Mouse (Mus musculus): Measurements from ENCODE around the gene Hnrnpdl. TPM values are rescaled to one million over a fixed set of nuclear protein-coding genes. Genes with fewer than 3 reads are reported as not detected.

The Hnrnpdl gene
- polyA plus RNA-seq (2016; fragmentation: Nextera tagmentation; extraction: Ambion mirVana) = 214 and 235 TPM in 2 replicates

DNA sequence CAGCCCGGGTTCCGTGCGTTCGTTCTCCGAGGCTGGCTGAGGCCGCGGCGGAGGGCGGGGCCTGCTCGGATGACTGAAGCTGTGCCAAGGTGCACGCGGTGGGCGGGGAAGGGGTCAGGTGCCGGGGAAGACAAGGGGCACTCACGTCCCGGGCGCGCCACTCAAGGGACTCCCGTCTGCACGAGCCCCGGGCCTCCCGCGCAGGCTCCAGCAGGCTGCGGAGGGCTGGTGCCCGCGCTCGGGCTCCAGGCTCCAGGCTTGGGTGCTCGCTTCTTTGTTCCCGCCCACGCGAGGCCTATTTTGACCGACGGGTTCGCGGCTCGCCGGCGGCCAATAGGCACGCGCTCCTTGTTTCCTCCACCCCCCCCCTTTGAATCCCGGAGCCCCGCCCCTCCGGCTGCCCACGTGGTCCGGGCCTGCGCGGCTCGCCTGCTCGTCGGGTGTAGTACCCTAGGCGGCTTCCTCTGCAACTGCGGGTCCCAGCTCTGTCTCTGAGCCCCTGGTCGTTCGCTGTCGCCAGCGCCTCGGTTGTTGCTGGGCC lies at the start of gene Hnrnpdl, which contains the start of gene Enoph1:
Gene Hnrnpdl (minus strand): TSS at position 63 of the 541 bp plus-strand sequence.
Gene Enoph1 (plus strand): TSS at position 384 of the 541 bp plus-strand sequence.
- H3K9me3 ChIP-seq = no peaks in the 10 kb centered on the region
- peaks cover 37% of the 10 kb centered on the region for H3K4me1 ChIP-seq
- H3K4me3 ChIP-seq = peak within 1 kb of the TSS; percentile 82
- H3K27ac ChIP-seq (replicated peaks) = peak within 1 kb of the TSS; percentile 99
- WGBS = under 1% methylated on average over 57 of the region's 57 CpGs
- DNase-seq (ENCODE audit: low spot score) = peak; percentile 99
- H3K36me3 ChIP-seq (replicated peaks) = peaks cover 48% of the 10 kb centered on the region
- H3K27me3 ChIP-seq (replicated peaks; ENCODE audit: low read depth, poor library complexity, severe bottlenecking) = no peaks in the 10 kb centered on the region

DNA sequence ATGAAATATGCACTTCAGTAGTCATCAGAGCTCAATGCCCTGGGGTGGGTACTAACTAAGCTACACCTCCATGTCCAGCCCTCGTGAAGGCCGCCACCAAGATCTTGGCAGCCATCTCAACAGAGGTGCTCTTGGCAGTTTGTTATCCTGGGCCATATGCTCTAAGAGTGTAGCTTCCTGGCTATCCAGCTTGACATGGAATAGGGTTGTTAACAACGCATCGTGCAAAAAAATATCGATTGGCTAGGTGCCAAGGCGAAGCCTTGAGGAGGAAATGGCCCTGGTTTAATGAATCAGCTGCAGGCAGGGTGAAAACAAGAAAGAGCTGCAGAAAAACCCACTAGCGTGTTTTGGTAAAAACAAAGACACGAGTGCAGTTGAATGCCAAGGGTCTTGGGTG lies 45.6 kb upstream of the Hnrnpdl start:
- Histone ChIP-seq H3K27ac (replicated peaks) (no peak overlapping the region), H3K36me3 (replicated peaks) (no peaks in the 10 kb centered on the region), H3K4me3 (no peak overlapping the region), H3K27me3 (replicated peaks; ENCODE audit: low read depth, poor library complexity, severe bottlenecking) (0 out of 2 replicates have a peak, but pooled peaks cover 3% of the 10 kb centered on the region), H3K4me1 (no peaks in the 10 kb centered on the region), H3K9me3 (no peaks in the 10 kb centered on the region)
- 89% methylated on average over 8 of the region's 8 CpGs for WGBS
- no peak for DNase-seq (ENCODE audit: low spot score)

DNA sequence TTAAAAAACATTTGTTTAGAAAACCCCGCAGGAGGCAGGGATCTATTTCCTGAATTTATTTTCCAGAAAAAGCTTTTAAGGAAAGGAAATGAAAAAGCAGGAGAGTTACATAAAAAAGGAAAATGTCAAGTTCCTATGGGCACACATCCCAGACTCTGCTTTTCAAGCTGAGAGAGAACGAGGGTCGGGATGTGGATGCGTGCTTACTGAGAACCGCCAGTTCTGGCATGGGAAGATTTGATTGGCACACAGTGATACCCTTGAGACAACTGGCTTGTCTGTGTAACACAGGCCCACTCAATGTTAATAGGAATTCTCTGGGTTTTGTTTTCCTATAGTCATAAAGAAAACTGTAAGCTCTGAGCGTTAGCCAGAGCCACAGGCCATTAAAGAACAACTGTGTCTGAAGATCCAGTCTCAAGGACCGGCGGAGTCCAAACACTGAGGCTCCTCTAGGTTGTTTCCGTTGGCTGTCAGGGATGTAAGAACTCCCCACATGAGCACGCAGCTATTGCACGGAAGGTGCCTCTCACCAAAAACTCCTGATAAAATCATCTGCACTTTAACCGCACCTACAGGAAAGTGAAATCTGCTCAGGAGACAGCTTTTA lies 44.6 kb upstream of the Hnrnpdl start:
- H3K4me1 ChIP-seq = peaks cover 7% of the 10 kb centered on the region

DNA sequence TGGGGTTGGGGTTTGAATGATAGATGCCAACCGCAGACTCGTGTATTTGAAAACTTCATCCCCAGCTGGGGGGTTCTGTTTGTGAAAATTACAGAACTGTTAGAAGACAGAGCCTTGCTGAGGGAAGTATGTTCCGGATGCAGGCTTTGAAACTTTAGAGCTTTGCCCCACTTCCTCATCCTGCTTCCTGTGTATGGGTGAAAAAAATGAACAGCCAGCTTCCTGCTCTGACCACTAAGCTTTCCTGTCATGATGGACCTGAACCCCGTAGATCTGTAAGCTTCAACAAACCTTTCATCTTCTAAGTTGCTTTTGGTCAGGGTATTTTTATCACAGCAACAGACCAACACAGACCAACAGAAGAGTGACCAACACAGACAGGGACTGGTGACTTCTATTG lies 42.5 kb upstream of the Hnrnpdl start:
- WGBS = 90% methylated on average over 4 of the region's 4 CpGs
- no peak for DNase-seq (ENCODE audit: low spot score)
- Histone ChIP-seq H3K4me3 (no peak overlapping the region), H3K36me3 (replicated peaks) (no peaks in the 10 kb centered on the region), H3K9me3 (no peaks in the 10 kb centered on the region), H3K27ac (replicated peaks) (no peak overlapping the region), H3K4me1 (peaks cover 19% of the 10 kb centered on the region), H3K27me3 (replicated peaks; ENCODE audit: low read depth, poor library complexity, severe bottlenecking) (0 out of 2 replicates have a peak, but pooled peaks cover 5% of the 10 kb centered on the region)

More for the DNA sequence above, 44.6 kb upstream of the Hnrnpdl start:
- Histone ChIP-seq H3K9me3 (no peaks in the 10 kb centered on the region), H3K27me3 (replicated peaks; ENCODE audit: low read depth, poor library complexity, severe bottlenecking) (0 out of 2 replicates have a peak, but pooled peaks cover 5% of the 10 kb centered on the region), H3K27ac (replicated peaks) (no peak overlapping the region), H3K4me3 (no peak overlapping the region), H3K36me3 (replicated peaks) (no peaks in the 10 kb centered on the region)
- DNase-seq (ENCODE audit: low spot score) = no peak
- WGBS = 81% methylated on average over 12 of the region's 12 CpGs

DNA sequence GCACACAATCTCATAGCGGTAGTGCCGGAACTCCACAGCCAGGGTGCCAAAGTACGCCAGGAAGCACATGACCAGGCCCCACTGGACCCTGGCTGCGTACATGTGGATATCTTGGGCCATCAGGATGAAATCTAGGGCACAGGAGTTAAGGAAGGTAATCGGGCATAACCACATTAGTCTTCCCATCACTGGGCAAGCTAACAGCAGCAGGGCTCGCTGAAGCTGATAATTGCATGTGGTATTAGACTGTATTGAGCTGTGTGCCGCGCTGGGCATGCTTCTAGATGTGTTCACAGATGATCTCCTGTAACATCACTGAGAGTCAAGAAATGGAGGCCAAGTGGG lies 40.4 kb upstream of the Hnrnpdl start:
- peak overlapping the region; percentile 55; the same call in 1 of the 2 replicates for H3K4me3 ChIP-seq
- 0 out of 2 replicates have a peak, but pooled peaks cover 5% of the 10 kb centered on the region for H3K27me3 ChIP-seq (replicated peaks; ENCODE audit: low read depth, poor library complexity, severe bottlenecking)
- 81% methylated on average over 8 of the region's 8 CpGs for WGBS
- H3K36me3 ChIP-seq (replicated peaks) = 0 out of 2 replicates have a peak, but pooled peaks cover 2% of the 10 kb centered on the region
- H3K27ac ChIP-seq (replicated peaks) = no peak overlapping the region
- DNase-seq (ENCODE audit: low spot score) = no peak
- H3K4me1 ChIP-seq = peaks cover 19% of the 10 kb centered on the region
- no peaks in the 10 kb centered on the region for H3K9me3 ChIP-seq

DNA sequence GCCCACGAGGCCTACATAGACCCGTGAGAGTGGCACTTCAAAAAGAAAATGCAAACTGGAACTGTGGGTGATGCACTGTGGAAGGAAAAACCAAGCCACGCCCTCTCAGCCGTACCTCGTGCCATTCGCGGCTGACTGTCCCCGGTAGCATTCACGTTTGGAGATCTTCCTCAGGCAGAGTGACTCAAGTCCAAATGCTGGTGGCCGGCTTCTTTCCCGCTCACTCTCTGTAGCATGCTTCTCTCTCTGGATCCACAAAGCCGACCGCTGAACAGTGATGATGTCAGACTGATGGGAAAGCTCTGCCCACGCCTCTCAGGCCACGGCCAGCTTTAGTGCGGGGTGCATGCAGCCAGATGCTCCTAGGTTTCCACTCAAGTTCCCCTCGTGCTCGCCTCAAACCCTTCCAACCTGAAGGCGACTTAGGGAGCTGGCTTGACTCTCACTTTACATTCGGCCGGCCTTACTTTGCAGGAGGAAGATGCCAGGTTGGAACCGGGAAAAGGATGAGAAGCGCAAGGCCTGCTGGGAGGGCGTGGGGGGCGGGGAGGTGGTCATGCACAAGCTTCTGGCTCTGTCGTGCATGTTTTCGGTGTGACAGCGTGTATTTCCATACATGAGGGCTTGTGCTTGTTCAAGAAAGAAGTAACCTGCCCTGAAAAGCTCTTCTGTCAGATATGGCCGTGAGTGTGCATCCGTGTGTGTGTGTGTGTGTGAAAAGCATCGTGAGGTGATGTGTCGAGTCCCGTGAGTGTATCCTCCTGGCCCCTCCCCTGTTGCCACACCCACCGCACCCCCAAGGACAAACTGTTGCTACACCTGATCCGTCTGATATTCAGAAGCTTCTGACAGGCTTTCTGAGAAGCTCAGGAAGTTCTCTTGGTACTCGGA lies 39.8 kb upstream of the Hnrnpdl start:
- peak; percentile 51 for DNase-seq (ENCODE audit: low spot score)
- 0 out of 2 replicates have a peak, but pooled peaks cover 5% of the 10 kb centered on the region for H3K27me3 ChIP-seq (replicated peaks; ENCODE audit: low read depth, poor library complexity, severe bottlenecking)
- 0 out of 2 replicates have a peak, but pooled peaks cover 2% of the 10 kb centered on the region for H3K36me3 ChIP-seq (replicated peaks)
- no peaks in the 10 kb centered on the region for H3K9me3 ChIP-seq
- H3K4me1 ChIP-seq = peaks cover 19% of the 10 kb centered on the region
- H3K27ac ChIP-seq (replicated peaks) = peak overlapping the region; percentile 68
- H3K4me3 ChIP-seq = peak overlapping the region; percentile 55
- 28% methylated on average over 36 of the region's 36 CpGs for whole genome bisulfite sequencing

DNA sequence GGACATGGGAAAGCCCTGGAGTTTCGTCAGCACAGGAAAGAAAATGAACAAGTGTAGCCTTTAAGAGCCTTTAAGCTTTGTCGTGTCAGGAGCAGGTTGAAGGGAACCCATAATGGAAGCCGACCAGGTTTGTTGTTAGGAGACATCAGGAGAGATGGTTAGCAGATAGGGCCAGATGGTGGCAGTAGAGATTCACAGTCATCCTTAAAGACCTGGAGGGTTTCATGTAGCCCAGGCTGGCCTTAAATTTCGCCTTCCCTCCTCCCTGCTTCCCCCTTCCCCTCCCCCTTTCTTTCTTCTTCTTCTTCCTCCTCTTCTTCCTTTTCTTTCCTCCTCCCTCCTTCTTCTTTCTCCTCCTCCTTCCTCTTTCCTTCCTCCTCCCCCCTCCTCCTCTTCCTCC lies 35.1 kb upstream of the Hnrnpdl start:
- 61% methylated on average over 4 of the region's 4 CpGs for WGBS
- Histone ChIP-seq H3K36me3 (replicated peaks) (peaks cover 34% of the 10 kb centered on the region), H3K4me3 (no peak overlapping the region), H3K9me3 (no peaks in the 10 kb centered on the region), H3K4me1 (peaks cover 17% of the 10 kb centered on the region), H3K27ac (replicated peaks) (no peak overlapping the region), H3K27me3 (replicated peaks; ENCODE audit: low read depth, poor library complexity, severe bottlenecking) (no peaks in the 10 kb centered on the region)
- DNase-seq (ENCODE audit: low spot score) = no peak

DNA sequence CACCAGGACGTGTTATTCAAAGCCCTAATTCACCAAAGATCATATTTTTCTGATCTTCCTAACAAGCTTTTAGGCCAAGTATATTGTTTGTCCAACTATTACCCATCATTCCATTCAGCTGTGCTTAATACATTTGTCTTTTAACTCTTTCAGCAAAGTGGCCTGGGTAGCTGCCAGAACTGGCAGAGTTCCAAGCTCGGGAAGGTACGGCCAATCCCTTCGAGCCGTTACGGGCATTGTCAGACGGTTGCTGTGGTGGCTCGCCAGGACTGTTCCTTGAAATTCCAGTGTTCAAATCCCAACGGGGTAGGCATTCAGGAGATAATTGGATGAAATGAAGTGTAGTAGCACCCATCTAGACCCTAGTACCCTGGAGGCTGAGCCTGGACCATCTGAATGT lies 33.1 kb upstream of the Hnrnpdl start:
- H3K27ac ChIP-seq (replicated peaks) = no peak overlapping the region
- H3K4me1 ChIP-seq = no peaks in the 10 kb centered on the region
- peaks cover 50% of the 10 kb centered on the region for H3K36me3 ChIP-seq (replicated peaks)
- 89% methylated on average over 9 of the region's 9 CpGs for WGBS
- H3K27me3 ChIP-seq (replicated peaks; ENCODE audit: low read depth, poor library complexity, severe bottlenecking) = no peaks in the 10 kb centered on the region
- H3K4me3 ChIP-seq = no peak overlapping the region
- no peak for DNase-seq (ENCODE audit: low spot score)
- H3K9me3 ChIP-seq = no peaks in the 10 kb centered on the region

DNA sequence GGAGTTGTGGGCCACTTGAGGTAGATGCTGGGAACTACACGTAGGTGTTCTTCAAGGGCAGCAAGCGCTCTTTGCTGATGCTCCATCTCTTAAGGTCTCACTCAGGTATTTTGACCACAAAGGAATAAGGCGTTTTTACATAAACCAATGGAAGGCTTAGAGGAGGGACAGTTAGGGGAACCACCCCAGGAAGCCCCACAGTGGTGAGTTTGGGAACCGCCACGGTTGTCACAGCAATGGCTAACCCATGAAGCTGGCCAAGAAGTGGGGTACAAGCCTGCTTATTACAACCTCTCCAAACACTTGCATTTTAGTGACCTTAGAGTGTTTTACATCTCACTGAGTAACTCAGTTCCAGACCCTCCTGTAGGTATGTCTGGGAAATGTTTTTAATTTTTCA lies 32.1 kb upstream of the Hnrnpdl start:
- 95% methylated on average over 5 of the region's 5 CpGs for WGBS
- Histone ChIP-seq H3K36me3 (replicated peaks) (peaks cover 60% of the 10 kb centered on the region), H3K4me3 (no peak overlapping the region), H3K4me1 (no peaks in the 10 kb centered on the region), H3K27me3 (replicated peaks; ENCODE audit: low read depth, poor library complexity, severe bottlenecking) (no peaks in the 10 kb centered on the region), H3K27ac (replicated peaks) (no peak overlapping the region), H3K9me3 (no peaks in the 10 kb centered on the region)
- DNase-seq (ENCODE audit: low spot score) = no peak

DNA sequence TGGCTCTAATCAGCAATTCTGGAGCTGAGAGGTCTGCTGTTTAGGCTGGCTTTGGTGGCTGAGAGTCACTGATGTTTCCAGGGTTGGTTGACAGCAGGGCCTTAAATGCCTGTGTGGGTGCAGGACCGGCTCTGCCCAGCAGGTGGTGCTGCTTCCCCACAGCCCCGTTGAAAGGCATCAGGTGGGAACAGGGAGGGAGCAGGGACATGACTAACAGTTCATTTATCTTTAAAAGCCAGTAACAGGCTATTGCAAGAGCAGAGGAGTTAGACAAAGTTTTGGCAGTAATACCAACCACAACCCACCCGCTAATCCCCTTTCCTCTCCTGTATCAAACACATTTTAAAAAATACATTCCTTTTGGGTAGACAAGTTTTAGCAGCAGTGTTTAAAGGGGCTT lies 30.8 kb upstream of the Hnrnpdl start:
- 32% methylated on average over 3 of the region's 3 CpGs for WGBS
- H3K4me3 ChIP-seq = no peak overlapping the region
- H3K27ac ChIP-seq (replicated peaks) = no peak overlapping the region
- no peaks in the 10 kb centered on the region for H3K4me1 ChIP-seq
- no peaks in the 10 kb centered on the region for H3K9me3 ChIP-seq
- no peaks in the 10 kb centered on the region for H3K27me3 ChIP-seq (replicated peaks; ENCODE audit: low read depth, poor library complexity, severe bottlenecking)
- peaks cover 71% of the 10 kb centered on the region for H3K36me3 ChIP-seq (replicated peaks)
- DNase-seq (ENCODE audit: low spot score) = peak; percentile 89

DNA sequence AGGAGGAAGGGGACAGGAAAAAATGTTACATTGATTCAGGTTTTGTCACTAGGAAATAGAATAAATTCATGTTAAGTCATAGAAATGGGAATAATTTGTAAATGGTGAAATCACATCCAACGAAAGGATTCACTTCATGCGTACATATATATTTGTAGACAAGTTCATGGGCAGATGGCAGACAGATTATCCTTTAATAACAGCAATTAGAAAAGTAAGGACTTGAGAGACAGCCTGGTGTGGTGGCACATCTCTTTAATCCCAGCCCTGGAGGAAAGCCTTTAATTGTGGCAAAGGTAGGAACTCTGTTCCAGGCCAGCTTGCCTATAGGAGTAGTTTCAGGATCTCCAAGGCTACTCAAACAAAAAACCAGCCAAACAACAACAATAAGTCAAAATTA lies 30.1 kb upstream of the Hnrnpdl start:
- DNase-seq (ENCODE audit: low spot score) = no peak
- H3K36me3 ChIP-seq (replicated peaks) = peaks cover 78% of the 10 kb centered on the region
- no peaks in the 10 kb centered on the region for H3K9me3 ChIP-seq
- H3K27ac ChIP-seq (replicated peaks) = no peak overlapping the region
- H3K4me1 ChIP-seq = no peaks in the 10 kb centered on the region
- H3K27me3 ChIP-seq (replicated peaks; ENCODE audit: low read depth, poor library complexity, severe bottlenecking) = no peaks in the 10 kb centered on the region
- H3K4me3 ChIP-seq = no peak overlapping the region
- WGBS = 92% methylated on average over 2 of the region's 2 CpGs

DNA sequence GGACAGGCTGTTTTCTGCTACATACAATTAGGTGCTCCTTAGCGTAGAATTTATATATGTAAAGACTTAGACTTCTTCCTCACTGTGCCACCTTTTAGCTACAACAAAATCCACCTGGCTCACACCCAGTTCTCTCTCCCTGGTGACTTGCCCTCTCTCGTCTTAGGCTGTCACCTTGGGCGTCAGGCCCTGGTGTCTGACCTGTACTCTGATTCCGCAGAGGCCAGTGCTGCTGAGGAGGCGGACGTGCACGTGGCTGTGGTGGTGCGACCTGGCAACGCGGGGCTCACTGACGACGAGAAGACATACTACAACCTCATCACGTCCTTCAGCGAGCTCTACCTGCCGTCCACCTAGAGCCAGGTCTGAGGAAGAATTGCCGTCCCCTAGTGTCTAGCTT lies 28.1 kb upstream of the Hnrnpdl start:
- WGBS = 93% methylated on average over 16 of the region's 16 CpGs
- no peaks in the 10 kb centered on the region for H3K4me1 ChIP-seq
- H3K36me3 ChIP-seq (replicated peaks) = peaks cover 82% of the 10 kb centered on the region
- DNase-seq (ENCODE audit: low spot score) = no peak
- no peak overlapping the region for H3K27ac ChIP-seq (replicated peaks)
- no peak overlapping the region for H3K4me3 ChIP-seq
- no peaks in the 10 kb centered on the region for H3K27me3 ChIP-seq (replicated peaks; ENCODE audit: low read depth, poor library complexity, severe bottlenecking)
- no peaks in the 10 kb centered on the region for H3K9me3 ChIP-seq

Measured in embryonic facial prominence, embryonic 10.5 days (tissue).